Mouse (Mus musculus) 416B (cell line): ENCODE results near the gene Pla2g6.

ENCODE experiments used
- DNase-seq: peaks from one replicate; pipeline ENCODE4 v3.0.0; 2011; ENCODE audit warnings: low read depth

Pla2g6 gene

GRCm38 (mm10) chr15:79322991-79323790 lies 5.0 kb downstream of the Pla2g6 start:
- DNase-seq: peak; percentile 94

DNA sequence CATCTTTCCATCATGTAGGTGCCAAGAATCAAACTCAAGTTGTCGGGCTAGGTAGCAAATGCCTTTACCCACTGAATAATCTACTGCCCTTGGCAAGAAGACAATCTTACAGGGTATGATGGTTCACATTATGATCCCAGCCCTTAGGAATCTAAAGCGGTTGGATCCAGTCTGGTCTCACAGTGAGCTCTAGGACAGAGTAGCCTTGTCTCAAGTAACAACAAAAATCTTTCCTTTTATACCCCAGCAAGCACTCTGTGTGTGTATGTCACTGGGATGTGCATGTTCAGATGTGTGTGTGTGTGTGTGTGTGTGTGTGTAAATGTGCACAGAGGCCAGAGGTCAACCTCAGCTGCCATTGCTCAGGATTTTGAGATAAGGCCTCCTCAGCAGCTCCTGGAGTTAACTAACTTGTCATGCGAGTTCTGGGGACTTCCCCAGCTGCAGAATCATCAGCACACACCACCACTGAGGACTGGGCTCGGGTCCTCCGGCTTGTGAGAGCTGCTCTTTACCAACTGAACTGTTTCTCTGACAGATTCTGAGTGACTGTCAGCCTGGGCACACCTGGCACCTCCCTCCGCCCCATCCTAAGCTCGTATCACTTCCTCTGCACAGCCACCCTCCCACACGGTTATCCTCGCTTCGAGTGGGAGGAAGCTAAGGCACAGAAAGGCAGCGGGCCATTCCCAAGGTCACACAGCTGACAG lies 5.8 kb downstream of the Pla2g6 start:
- DNase-seq: peak; percentile 26

DNA sequence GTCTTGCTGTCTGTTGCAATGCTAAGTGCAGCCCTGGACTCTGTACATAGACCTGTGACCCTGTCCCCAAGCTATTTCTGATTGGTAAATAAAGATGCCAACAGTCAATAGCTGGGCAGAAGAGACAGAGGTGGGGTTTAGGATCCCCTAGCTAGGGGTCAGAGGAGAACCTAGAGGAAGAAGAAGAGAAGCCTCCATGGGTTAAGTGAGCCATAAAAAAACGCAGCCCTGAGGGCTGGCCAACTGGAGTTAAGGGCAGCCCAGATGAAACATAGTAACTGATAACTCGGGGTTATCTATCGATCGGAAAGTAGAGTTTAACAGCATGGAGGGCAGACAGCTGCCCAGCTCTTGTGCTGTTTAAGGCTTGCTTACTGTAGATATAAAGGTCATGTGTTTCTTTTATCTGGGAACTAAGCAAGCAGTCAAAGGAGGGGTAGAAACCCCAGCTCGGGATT lies 6.4 kb downstream of the Pla2g6 start:
- DNase-seq: no peak

- no peak for DNase-seq
Observed at GRCm38 (mm10) chr15:79313848-79314369, 14.3 kb downstream of the Pla2g6 start.

- DNase-seq: no peak
Observed at GRCm38 (mm10) chr15:79307861-79308260, 20.3 kb downstream of the Pla2g6 start.

DNA sequence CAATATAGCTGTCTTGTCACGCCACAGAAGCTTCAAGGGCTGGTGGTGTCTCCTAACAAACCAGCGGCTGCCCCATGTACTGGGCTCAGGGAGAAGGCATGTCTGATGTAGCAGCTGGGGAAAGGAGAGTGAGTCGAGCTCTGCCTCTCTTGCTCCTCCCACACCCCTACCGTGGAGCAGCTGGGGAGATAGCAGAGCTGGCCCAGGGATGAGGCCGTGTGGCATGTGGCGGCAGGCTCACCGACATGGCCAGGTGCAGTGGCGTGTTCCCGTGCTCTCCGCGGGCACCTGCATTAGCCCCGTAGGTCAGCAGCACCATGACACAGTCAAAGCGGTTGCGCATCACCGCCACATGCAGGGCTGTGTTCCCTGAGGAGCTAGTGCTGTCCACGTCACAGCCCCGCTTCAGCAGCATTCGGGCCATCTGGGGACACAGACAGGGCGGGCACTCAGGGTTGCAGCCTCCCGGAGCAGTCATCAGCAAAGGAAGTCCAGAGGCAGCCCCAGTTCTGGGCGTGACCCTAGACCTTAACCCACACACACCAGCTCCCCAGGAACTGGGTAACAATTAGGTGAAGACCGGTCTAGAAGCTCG lies 22.1 kb downstream of the Pla2g6 start:
- no peak for DNase-seq

DNA sequence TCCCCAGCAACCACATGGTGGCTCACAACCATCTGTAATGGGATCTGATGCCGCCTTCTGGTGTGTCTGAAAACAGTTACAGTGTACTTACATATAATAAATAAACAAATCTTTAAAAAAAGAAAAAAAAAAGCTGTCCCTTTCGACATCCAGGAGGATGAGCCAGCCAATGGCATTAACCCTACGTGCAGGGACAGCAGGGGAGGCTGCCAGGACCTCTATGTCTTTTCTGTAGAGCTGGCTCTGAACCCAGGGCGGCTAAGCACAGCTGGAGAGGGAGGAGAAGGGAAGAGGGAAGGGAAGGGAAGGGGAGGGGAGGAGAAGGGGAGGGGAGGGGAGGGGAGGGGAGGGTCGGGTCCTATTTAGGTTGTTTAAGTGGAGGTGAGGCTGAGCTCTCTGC lies 23.4 kb downstream of the Pla2g6 start:
- DNase-seq: no peak

DNA sequence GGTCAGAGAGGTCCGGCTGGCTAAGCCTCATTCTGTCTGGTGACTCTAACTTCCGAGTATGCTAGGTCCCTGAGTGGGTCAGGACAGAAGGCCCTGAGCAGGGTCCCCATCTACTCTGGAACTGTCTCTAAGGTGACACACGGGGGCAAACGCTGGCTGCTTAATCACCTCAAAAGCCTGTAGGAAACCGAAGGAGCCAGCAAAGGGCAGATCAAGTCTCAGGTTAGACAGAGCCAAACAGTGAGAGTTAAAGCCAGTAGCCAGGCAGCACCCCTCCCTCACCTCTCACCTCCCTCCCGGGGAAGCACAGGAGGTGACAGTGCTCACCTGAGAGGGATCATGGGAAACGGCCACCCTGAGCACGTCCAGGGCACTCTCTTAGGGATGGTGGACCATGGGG lies 24.5 kb downstream of the Pla2g6 start:
- DNase-seq: no peak

DNA sequence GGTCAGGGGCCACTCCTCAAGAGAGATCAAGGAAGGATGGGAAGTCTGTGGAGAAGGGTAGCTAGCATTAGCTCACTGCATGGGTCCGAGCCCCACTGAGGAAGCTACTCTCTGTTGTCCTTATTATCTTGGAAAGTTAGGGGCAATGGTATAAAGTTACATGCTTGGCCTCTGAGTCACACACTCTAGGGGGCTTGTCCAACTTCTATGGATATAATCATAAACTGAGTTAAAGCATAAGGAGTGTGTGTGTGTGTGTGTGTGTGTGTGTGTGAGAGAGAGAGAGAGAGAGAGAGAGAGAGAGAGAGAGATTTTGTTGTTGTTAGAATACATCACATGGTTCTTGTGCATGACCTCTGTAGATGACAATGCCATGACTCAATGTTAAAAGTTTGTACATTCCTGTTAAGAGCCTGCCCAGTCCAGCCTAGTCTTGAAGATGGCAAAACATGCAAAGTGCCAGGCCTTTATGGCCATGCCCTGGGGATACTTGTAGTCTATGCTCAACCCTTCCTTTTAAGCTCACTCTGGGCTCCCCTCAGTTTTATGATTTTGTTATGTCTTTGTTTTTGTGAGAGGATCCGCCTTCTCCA lies 28.5 kb downstream of the Pla2g6 start:
- no peak for DNase-seq

GRCm38 (mm10) chr15:79298553-79298952 lies 29.6 kb downstream of the Pla2g6 start:
- DNase-seq: no peak

DNA sequence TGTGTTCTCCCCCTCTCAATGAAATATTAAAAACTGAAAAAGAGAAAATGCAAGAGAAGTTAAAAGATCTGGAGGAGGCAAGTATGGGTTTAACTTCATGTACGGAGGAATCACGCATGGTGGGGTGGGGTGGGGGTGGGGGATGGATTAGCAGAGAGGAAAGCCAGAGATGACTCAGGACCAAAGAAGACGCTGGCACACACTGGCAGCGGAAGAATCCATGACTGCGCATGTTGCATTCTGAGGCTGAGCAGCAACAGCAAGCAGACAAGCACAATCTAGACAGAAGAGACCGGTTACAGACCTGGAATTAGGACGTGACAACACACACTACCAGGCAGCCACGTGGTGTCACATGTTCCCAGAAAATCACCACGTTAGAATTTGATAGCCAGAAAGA lies 35.4 kb downstream of the Pla2g6 start:
- no peak for DNase-seq

DNA sequence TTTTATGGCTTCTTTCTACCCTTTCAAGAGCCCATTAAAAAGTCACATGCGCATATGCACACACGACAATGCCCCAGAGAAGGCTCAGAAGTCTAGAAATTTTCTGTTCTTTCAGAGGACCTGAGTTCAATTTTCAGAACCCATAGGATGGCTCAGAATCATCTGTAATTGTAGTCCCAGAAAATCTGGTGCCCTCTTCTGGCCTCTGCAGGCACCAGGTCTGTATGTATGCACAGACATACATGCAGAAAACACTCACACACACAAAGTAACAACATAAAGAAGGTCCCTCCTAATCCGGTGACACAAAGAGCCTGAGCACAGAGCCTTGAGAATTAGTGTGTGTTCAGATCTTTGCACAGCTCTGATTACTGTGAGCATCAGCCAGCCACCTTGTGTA lies 37.9 kb downstream of the Pla2g6 start:
- DNase-seq: no peak

GRCm38 (mm10) chr15:79289441-79289840 lies 38.7 kb downstream of the Pla2g6 start:
- no peak for DNase-seq

DNA sequence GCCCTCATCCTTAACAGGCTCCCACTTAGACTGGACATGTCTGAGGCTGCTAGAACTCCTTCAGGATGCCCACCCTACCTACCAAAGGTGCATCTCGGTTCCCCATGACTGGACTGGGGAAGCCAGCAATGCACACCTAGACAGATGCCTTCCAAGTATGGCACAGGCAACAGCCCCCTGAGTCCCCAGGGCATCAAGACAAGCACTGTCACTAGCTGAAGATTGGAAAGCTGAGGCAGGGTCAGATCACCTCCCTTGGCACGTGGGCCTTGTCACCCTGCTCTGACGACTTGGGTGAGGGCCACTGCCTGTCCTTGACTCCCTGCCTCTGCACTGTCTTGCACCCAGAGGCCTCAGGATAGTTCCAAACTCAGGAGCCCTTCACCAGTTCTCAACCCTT lies 39.8 kb downstream of the Pla2g6 start:
- DNase-seq: no peak

DNA sequence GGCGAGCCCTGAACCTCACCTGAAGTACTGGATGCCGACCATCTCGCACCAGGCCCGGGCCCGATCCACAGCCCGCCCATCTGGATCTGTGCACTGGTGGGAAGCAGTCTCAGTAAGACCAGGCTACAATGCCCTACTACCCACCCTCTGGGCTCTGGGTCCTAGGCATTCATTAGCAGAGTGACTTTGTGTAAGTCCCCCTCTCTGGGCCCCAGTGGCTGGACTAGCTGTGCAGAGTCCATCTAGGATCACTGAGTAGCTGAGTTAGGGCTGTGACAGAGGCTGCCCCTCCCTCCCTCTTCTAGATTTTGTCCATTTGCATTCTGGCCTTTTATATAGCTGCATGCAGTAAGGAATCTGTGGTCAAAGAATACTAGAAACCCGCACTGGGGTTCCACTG lies 41.1 kb downstream of the Pla2g6 start:
- no peak for DNase-seq

DNA sequence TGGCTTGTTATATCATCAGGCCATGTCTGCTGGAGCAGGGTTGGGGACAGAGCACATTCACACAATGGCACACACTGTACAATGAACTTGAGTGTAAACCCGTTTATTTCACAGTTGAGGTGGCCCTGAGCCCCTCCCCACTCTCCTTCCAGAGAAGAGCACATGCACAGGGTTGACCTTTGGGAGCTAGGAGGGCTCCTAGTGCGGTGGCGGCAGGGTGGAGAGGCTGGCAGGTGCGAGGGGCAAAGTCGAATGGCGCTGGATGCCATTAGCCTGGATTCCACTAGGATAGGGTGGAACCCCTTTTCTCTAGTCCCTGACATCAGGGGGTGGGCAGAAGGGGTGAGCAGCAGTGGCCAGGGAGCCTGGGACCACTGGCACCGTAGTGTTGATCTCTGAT lies 42.0 kb downstream of the Pla2g6 start:
- DNase-seq: no peak

GRCm38 (mm10) chr15:79285399-79285798 lies 42.8 kb downstream of the Pla2g6 start, which contains the start of gene Baiap2l2:
TSS of gene Baiap2l2 (minus strand) at chr15:79285537.
- no peak for DNase-seq

DNA sequence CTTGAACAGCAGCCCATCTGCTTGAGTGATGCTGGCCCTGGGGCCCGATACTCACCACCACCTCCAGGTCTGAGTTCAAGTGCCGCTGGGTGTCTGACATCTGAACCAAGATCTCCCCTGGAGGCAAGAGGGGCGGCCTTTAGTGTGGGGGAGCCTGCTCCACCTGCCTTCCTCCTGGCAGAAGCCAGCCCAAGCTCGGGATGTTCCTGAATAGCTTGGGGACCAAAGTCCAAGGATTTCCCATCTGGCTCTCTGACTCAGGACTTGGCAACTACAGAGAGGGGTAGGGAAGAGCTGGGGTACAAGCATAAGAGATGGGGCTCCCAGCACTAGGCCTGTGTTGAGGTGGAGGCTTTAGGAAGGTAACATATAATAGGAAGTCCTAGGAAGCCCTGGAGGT lies 44.8 kb downstream of the Pla2g6 start:
- no peak for DNase-seq

DNA sequence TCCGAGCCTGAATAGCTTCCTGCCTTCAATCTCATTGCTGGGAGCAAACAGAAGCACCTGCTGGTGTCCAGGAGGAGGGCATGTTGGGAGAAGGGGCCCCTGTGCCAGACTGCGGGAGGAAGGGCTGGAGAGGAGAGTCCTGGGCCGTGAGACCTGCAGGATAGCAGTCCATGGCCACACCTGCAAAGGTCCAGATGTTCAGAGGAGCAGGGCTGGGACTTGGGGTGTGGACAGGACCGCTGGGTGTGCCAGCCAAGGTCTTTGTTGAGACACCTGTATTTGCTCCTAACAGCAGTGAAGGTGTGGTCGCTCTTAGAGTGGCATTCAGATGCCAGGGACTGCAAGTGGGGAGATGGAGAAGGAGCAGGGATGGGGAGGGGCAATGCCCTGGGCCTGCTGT lies 45.8 kb downstream of the Pla2g6 start:
- DNase-seq: no peak

- DNase-seq: peak; percentile 75
Observed at GRCm38 (mm10) chr15:79281389-79281788, 46.8 kb downstream of the Pla2g6 start.

DNA sequence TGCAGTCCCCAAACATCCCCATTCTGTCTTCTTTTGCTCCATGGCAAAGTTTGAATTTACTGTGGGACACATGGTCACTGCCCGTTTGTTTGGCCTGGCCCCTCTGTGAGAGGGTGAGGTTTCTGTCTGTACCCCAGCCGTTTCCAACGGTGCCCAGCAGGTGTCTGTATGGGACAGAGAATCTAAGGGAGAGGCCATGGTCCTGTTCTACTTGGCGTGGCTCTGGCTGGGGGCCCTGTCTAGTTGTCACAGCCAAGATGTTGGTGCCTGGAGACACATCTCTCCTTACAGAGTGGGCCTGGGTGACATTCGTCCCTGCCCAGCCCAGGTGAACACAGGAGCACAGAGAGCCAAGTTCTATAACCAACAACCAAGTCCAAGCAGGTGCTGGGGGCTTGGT lies 47.3 kb downstream of the Pla2g6 start:
- peak; percentile 52 for DNase-seq

- peak; percentile 64 for DNase-seq
Observed at GRCm38 (mm10) chr15:79280209-79280608, 48.0 kb downstream of the Pla2g6 start.
